Comparison of ENCODE assay signal across 8 mouse cellular contexts in genomic region chr15:82298764-82299561, GRCm38 (mm10). TPM values are rescaled to one million over a fixed set of nuclear protein-coding genes. Genes with fewer than 3 reads are reported as not detected.
DNase-seq lines count a peak whose midpoint lies in the region; ATAC-seq lines count a peak whose summit lies in the region.

Gene Wbp2nl (plus strand): TSS chr15:82298954.

- peak within 1 kb of the TSS; percentile 34; the same call in 1 of the 2 replicates for H3K4me2 ChIP-seq in kidney, embryonic 16.5 days (replicated peaks; ENCODE audit: low read depth, low read length)
- H3K4me2 ChIP-seq in limb, embryonic 13.5 days (replicated peaks), result peak within 1 kb of the TSS; percentile 38

- 56% methylated on average over 39 of the region's 39 CpGs for WGBS in kidney, embryonic 16.5 days
- WGBS in limb, embryonic 13.5 days, result 55% methylated on average over 39 of the region's 39 CpGs

- H3K4me1 ChIP-seq in kidney, embryonic 16.5 days (ENCODE audit: insufficient read depth, low read length), result peaks cover 4% of the 10 kb centered on the region; the same call in 1 of the 2 replicates
- H3K4me1 ChIP-seq in limb, embryonic 13.5 days, result 0 out of 2 replicates have a peak, but pooled peaks cover 5% of the 10 kb centered on the region

- H3K9ac ChIP-seq in kidney, embryonic 16.5 days (replicated peaks; ENCODE audit: low read length), result no peak within 1 kb of the TSS
- no peak within 1 kb of the TSS for H3K9ac ChIP-seq in limb, embryonic 13.5 days

- H3K9me3 ChIP-seq in kidney, embryonic 16.5 days (ENCODE audit: low read length), result no peaks in the 10 kb centered on the region
- 0 out of 2 replicates have a peak, but pooled peaks cover 7% of the 10 kb centered on the region for H3K9me3 ChIP-seq in limb, embryonic 13.5 days

- 0 out of 2 replicates have a peak within 1 kb of the TSS, but pooled peaks have one; percentile 5 for H3K4me3 ChIP-seq in kidney, embryonic 16.5 days (ENCODE audit: low read length)
- no peak within 1 kb of the TSS for H3K4me3 ChIP-seq in limb, embryonic 13.5 days

- peak; percentile 44 to 57 for DNase-seq in cerebellum, postnatal 10 days
- DNase-seq in cerebellum, adult 8-10 months, result no peak
- no peak for DNase-seq in kidney, adult 18-20 months
- peak; percentile 8 for DNase-seq in splenic B cell, adult 2 months (ENCODE audit: low read depth, low spot score)
- no peak for DNase-seq in adipocyte (ENCODE audit: low spot score)

- no peaks in the 10 kb centered on the region for H3K27me3 ChIP-seq in kidney, embryonic 16.5 days (ENCODE audit: insufficient read depth, low read length)
- H3K27me3 ChIP-seq in limb, embryonic 13.5 days, result peaks cover 6% of the 10 kb centered on the region; the same call in 1 of the 2 replicates
- no peaks in the 10 kb centered on the region for H3K27me3 ChIP-seq in splenic B cell, adult 2 months (ENCODE audit: control insufficient read depth, insufficient read depth, low read length, poor library complexity, severe bottlenecking)

- no peak for ATAC-seq in kidney, embryonic 16.5 days (ENCODE audit: low FRiP score, low TSS enrichment)
- ATAC-seq in limb, embryonic 13.5 days (ENCODE audit: low FRiP score, low read depth), result no peak
- ATAC-seq in cerebellum, adult (ENCODE audit: insufficient number of reproducible peaks, low FRiP score, low TSS enrichment), result no peak; the same call in 1 of the 2 replicates

- no peaks in the 10 kb centered on the region for H3K36me3 ChIP-seq in kidney, embryonic 16.5 days (ENCODE audit: insufficient read depth, low read length)
- no peaks in the 10 kb centered on the region for H3K36me3 ChIP-seq in limb, embryonic 13.5 days
- no peaks in the 10 kb centered on the region for H3K36me3 ChIP-seq in splenic B cell, adult 2 months (ENCODE audit: control insufficient read depth, insufficient read depth, low read length, poor library complexity, severe bottlenecking)

- H3K27ac ChIP-seq in kidney, embryonic 16.5 days (ENCODE audit: low read length), result no peak within 1 kb of the TSS
- no peak within 1 kb of the TSS for H3K27ac ChIP-seq in limb, embryonic 13.5 days

RNA-seq across cellular contexts. Expression of gene Wbp2nl, which starts in this region (rescaled TPM):
- 0.41 and 0.61 TPM in 2 replicates for polyA plus RNA-seq in kidney, embryonic 16.5 days (2015; fragmentation: Nextera tagmentation; extraction: Ambion mirVana)
- not detected in 2 replicates for polyA plus RNA-seq in limb, embryonic 13.5 days (2015; fragmentation: Nextera tagmentation; extraction: Ambion mirVana)

Comparison
In these comparisons a context has a peak if more than half of its experiments do, and no peak if none do; other contexts are left out.
1. DNase-seq: peak in cerebellum, postnatal 10 days (2 of 2) and splenic B cell, adult 2 months (single experiment); none in cerebellum, adult 8-10 months (single experiment), kidney, adult 18-20 months (single experiment) and adipocyte (single experiment).